Mouse (Mus musculus) natural killer cell, adult 2 months (primary cell): ENCODE data around the gene Dmrtc1b.
A peak's percentile ranks its signal among the peaks of the same experiment; 100 is the strongest.
"Not testable (repeated sequence)": the region's sequence is repeated elsewhere in the genome, so short reads cannot be mapped to it uniquely, and the experiment has no call there.

ENCODE experiments used
- DNase-seq, 2 experiments: peaks; one replicate each; pipeline ENCODE4 v3.0.0; 2022; ENCODE audit warnings: low spot score in 2 of 2

The Dmrtc1b gene

DNA sequence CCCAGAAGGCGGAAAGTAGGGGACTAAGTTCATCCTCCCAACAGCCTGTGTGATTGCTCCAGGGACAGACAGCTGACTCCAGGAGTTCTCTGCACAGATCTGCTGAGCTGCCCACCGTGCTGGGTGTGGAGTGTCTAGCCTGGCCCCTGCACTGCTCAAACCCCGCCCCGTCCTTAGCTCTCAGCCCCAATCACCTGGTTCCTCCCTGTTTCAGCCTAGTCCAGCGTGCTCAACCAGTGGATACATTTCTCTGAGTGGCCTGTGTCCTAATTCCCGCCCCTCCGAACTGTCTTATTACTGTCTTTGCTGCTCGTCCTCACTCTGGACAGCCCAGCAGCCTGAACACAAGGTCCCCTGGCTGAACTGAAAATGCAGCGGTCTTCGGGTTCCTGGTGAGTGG, at the start of gene Dmrtc1b, which contains the start of gene Gm9112:
Dmrtc1b (plus strand) TSS at position 331 of the 400 bp plus-strand sequence.
Gm9112 (minus strand) TSS at position 101 of the 400 bp plus-strand sequence.
- not testable (repeated sequence) for DNase-seq

DNA sequence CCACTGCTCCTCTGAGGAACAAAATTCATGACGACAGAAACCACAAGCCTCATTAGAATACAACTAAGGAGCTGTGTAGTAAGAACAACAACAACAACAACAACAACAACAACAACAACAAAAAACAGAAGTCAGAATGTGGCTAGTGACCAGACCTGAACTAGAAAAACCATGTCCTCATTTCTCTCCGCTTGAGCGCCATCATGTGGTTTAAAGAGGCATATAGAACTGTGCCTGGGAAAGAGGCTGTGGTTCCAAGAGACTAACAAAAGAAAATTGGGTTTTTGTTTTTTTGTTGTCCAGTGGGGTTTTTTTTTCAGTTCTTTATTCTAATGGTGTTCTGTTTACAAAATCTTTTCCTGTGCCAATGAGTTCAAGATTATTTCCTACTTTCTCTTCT, 47.0 kb upstream of the Dmrtc1b start:
- peak in 1 of 2 experiments; percentile 3 for DNase-seq

DNA sequence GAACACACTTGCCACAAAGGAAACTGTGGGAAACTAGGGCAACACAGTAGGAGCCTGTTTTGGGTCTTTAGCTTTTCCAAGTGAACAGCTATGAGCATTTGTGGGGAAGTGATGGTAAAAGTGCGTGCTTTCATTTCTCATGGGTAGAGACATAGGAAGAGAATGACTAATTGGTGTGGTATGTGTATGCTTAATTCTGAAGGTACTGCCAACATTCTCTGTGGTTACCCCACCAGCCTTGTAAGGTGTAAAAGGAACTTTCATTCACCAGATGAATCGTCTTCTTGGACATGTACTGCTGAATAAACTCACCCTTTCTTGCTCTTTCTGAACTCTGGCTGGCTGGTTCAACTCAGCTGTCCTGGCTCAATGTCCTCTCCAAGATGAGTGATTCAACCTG, 41.0 kb upstream of the Dmrtc1b start:
- DNase-seq, result no peak

DNA sequence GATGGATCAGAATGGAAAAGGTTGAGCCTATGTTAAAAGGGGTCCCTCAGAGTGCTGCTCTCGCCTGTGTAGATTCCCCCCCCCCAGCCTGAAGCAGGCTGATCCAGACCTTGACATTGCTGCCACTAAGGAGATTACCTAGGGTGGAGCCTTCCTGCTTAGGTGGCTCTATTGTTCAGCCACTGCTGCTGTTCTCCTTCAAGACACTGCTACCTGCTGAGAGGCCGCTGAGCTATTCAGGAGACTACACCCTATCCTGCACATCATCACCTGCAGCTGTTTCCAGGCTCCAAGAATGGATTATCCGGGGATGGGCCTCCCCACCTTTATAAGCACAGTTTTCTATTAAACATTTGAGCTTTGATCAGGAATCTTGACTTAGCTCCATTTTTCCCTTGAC, 23.0 kb upstream of the Dmrtc1b start:
- not testable (repeated sequence) for DNase-seq

DNA sequence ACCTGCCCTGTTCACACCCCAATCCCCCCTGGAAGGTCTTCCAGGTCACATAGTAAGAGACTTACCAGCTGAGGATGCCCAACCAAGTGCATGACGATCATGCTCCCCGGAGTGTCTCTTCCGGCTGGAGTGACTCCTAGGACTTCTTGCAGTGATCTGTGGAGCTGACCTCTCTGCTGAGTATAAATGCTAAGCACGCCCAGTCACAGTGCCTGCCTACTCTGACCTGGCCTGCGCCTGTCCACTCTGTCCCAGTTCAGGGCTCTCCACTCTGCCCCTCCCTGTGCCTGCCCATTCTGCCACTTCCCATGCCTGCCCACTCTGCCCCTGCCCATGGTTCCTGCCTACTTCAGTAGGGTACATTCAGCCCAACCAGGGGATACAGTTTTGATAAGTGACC, 20.8 kb upstream of the Dmrtc1b start, which contains the start of gene Gm3880:
Gm3880 (minus strand) TSS at position 101 of the 400 bp plus-strand sequence.
- not testable (repeated sequence) for DNase-seq

DNA sequence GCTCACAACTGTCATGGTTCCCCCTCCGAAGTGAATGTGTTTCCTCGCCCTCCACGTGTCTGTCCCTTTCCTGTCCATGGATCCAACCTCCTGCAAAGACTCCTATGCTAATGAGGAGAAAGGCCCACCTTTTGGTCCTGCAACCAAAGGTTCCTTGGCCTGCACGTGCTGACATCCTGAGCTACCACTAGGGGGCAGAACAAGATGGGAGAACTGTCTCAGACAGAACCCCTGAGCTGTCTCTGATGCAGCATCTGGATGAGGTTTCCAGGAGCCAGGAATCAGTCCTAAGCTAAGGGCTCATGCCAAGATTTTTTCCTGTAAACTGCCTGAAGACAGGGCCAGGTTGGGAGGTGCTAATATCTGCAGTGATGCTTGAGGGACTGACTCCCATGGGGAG, 18.4 kb upstream of the Dmrtc1b start:
- DNase-seq, result not testable (repeated sequence)

DNA sequence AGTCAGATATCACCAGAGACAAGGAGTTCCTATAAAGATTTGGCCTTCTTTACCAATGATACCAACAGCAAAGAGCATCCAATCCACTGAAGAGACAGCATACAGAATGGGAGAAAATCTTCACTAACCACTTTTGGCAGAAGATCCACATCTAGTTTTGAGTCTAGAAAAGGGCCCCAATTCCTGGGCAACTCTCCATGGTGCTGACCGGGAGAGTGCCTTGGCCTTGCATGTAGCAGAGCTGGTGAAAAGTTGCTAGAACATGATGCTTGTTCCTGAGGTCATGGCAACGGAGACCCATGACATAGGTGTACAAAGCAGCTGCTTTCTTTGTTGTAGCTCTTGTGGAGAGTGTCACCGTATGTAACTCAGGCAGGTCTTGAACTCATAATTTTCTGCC, 7.0 kb upstream of the Dmrtc1b start:
- not testable (repeated sequence) for DNase-seq

DNA sequence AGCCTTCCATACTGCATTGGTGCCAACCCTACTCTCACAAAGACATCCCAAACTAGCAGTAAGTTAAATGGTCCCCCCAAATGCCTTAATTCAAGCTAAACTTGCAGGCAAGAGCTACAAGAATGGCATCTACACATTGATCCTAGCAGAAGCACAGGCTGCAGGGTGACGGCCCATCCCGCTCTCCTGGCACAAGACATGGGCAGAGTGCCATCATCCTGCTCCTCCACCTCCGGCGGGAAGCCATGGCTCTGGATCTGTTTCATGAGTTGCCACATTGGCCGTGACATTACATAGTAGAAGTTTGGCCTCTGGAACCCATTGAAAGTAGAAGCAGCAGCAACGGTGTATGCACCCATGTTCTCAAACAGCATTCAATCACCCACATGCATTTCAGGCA, 16.6 kb downstream of the Dmrtc1b start:
- DNase-seq, result not testable (repeated sequence)
